Mouse (Mus musculus): ENCODE results near the gene Zfp36l1.

Gene Zfp36l1

DNA sequence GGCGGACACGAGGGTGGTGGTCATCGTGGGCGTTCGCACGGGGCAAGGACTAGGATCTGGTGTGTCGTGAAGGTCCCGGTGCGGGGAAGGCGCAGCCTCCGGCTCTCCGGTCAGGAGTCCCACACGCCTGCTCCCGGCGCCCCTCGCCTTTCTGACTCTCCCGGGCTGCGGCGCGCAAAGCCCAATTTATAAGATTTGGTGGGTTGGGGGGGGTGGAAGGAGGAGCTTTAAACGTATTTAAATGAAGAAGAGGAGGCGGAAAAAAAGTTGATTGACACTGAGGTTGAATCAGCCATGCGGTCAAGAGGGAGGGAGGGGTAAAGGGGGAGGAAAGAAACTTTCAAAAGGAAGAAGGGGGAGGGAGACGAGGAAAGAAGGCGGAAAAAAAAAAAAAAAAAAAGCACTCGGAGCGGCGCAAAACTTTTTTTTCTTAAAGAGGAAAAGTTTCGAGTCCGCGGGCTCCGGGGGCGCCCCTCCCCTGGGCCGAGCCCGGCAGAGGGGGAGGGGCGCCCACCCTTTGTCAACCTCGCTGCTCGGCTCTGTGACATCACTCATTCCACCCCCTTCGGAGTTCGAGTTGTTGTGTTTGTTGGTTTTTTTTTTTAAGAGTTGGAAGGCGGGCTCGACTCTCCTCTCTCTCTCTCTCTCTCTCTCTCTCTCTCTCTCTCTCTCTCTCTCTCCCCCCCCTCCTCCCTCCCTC lies at the start of gene Zfp36l1:
Gene Zfp36l1 (minus strand): TSS at position 162 of the 700 bp plus-strand sequence.
- DNase-seq (ENCODE audit: low read depth, low spot score), result no peak

- DNase-seq (ENCODE audit: low read depth, low spot score), result no peak
Observed at GRCm38 (mm10) chr12:80162448-80162847, 49.6 kb upstream of the Zfp36l1 start.

- no peak for DNase-seq (ENCODE audit: low read depth, low spot score)
Observed at GRCm38 (mm10) chr12:80157675-80158074, 44.9 kb upstream of the Zfp36l1 start.

- peak; percentile 40 for DNase-seq (ENCODE audit: low read depth, low spot score)
Observed at GRCm38 (mm10) chr12:80153687-80154326, 41.0 kb upstream of the Zfp36l1 start.

DNA sequence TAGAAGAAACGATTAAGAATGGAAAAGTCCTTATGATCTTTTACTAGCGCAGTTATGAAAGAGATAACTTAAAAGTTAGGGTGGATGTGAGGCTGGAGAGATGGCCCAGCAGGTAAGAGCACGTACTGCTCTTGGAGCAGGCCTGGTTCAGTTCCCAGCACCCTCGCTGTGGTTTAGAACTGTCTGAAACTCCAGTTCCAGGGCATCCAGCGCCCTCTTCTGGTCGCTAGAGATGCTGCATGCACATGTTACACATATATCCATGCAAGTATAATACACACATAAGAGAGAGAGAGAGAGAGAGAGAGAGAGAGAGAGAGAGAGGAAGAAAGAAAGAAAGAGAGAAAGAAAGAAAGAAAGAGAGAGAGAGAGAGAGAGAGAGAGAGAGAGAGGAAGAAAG lies 40.3 kb upstream of the Zfp36l1 start:
- DNase-seq (ENCODE audit: low read depth, low spot score), result no peak

- DNase-seq (ENCODE audit: low read depth, low spot score), result no peak
Observed at GRCm38 (mm10) chr12:80151821-80152220, 39.0 kb upstream of the Zfp36l1 start.

DNA sequence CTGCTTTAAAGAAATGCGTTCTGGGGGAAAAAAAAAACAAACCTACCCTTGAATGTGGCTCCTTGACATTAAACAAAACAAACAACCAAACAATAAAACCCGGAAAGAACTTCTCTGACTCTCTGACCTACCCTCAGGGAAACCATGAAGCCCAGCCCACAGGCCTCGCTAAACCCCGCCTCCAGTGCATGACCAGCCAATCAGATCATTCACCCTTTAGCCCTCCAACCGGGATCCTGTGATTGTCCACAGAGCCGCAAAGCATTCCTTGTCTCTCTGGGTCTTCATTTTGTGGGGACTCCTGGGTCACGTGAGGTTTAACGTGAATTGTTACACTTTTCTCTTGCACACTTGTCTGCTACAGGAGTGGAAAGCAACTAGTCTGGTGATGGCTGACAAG lies 37.8 kb upstream of the Zfp36l1 start:
- DNase-seq (ENCODE audit: low read depth, low spot score), result no peak

DNA sequence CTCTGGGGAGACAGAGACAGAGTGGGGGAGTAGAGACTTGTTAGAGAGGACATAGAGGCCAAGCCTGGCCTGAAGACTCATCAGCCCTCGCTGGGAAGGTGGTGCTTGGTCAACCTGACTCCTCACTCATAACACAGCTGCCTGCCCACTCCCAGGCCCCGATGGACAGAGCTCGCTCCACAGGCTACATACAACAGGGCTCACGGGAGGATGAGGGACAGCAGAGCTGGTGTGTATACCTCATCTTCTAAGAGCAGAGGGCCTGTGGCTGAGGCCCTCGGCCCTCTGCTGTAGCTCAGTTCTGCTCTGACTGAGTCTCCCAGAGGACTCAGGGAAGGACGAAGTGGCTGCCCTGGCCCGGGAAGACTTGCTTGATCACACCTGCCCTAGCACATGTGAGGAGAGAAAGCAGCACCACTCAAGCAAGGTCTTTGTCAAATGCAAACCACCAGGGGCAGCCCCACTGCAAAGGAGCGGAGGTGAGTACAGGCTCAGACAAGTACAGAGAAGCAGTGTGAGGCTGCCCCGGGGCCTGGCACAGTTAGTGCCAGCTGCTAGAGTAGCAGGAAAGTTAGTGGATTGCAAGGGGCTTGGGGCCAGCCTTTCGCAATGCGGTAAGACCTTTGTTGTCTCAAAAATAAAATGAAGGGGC lies 34.9 kb upstream of the Zfp36l1 start:
- no peak for DNase-seq (ENCODE audit: low read depth, low spot score)

DNA sequence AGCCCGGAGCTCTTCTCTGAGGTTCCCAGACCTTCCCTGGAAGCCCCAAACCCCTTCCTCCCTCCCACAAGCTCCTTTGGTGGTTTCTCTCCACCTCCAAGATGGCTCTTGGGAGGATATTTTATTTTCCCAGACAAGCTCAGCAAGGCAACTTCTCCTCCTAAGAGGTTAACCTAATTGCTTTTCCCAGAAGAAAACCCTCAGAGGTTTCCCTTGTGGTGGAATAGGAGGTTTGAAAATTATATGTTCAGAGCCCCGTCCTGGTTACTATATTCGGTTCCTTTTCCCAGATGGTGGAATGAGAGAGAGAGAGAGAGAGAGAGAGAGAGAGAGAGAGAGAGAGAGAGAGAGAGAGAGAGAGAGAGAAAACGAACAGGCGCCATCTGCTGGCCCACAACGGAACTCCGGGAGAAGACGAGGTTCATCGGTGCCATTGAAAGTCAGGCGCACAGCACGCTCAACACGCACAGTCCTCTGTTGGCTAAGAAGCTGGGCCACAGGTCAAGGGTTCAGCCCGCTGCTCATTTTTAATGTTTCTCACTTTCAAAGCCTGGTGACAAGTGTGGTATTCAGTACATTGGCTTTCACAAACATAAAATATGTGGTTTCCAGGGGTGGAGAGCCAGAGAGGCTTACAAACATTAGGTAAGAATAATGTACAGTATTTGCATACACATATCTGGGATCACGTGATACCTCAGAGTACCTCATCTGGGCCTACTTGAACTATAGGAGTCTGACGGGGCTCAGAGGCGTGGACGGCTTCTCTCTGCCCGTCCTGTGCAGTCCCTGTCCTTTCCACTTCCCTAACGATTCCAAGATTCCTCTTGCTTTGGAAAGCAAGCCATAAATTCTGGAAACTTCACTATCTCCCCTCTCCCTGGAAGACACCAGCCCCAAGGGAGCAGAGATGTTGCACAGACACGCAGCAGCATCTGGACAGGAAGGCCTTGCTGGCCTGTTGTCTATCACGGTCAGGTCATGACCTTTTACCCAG lies 33.7 kb upstream of the Zfp36l1 start:
- DNase-seq (ENCODE audit: low read depth, low spot score), result no peak

DNA sequence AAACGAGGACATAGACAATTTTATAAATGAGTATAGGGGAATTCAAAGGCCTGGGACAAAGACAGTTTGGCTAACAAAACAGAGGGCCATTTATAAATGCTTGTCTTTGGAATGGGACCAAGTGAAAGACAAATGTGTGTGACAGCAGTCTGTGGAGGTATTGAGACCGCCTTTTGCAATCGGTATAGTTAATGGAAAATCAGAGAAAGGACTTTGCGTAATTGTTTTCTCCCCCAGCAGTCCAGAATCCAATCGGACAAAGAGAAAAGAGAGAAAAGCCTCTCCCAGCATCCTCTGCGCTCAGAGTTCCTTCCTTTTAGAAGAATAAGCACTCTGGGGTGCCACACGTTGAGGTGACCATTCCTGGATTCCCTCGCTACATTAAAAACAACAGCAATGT lies 32.6 kb upstream of the Zfp36l1 start:
- DNase-seq (ENCODE audit: low read depth, low spot score), result no peak

GRCm38 (mm10) chr12:80144846-80145245 lies 32.0 kb upstream of the Zfp36l1 start:
- no peak for DNase-seq (ENCODE audit: low read depth, low spot score)

- no peak for DNase-seq (ENCODE audit: low read depth, low spot score)
Observed at GRCm38 (mm10) chr12:80141470-80141869, 28.7 kb upstream of the Zfp36l1 start.

DNA sequence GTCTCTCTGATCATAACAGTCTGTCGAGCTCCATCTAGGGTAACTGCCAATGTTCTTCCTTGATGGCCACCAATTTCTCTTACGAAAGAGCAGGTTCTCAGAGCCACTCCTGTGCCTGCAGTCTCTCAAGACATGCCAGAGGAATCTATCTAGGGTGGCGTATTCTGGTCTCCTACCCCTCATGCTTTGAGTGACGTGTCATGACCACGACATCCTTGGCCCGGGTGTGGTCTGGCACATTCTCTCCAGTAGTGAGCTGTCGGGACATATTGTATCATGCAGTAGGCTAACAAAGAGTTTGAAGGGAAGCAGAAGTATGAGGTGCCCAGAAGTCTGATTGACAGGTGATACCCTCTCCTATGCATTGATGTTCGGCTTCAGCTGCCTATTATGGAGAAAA lies 28.2 kb upstream of the Zfp36l1 start:
- DNase-seq (ENCODE audit: low read depth, low spot score), result no peak

- no peak for DNase-seq (ENCODE audit: low read depth, low spot score)
Observed at GRCm38 (mm10) chr12:80137744-80138143, 24.9 kb upstream of the Zfp36l1 start.

- no peak for DNase-seq (ENCODE audit: low read depth, low spot score)
Observed at GRCm38 (mm10) chr12:80137246-80137645, 24.4 kb upstream of the Zfp36l1 start.

- no peak for DNase-seq (ENCODE audit: low read depth, low spot score)
Observed at GRCm38 (mm10) chr12:80136264-80136930, 23.6 kb upstream of the Zfp36l1 start.

GRCm38 (mm10) chr12:80135173-80135572 lies 22.4 kb upstream of the Zfp36l1 start:
- DNase-seq (ENCODE audit: low read depth, low spot score), result no peak

- DNase-seq (ENCODE audit: low read depth, low spot score), result no peak
Observed at GRCm38 (mm10) chr12:80133011-80133545, 20.3 kb upstream of the Zfp36l1 start.

DNA sequence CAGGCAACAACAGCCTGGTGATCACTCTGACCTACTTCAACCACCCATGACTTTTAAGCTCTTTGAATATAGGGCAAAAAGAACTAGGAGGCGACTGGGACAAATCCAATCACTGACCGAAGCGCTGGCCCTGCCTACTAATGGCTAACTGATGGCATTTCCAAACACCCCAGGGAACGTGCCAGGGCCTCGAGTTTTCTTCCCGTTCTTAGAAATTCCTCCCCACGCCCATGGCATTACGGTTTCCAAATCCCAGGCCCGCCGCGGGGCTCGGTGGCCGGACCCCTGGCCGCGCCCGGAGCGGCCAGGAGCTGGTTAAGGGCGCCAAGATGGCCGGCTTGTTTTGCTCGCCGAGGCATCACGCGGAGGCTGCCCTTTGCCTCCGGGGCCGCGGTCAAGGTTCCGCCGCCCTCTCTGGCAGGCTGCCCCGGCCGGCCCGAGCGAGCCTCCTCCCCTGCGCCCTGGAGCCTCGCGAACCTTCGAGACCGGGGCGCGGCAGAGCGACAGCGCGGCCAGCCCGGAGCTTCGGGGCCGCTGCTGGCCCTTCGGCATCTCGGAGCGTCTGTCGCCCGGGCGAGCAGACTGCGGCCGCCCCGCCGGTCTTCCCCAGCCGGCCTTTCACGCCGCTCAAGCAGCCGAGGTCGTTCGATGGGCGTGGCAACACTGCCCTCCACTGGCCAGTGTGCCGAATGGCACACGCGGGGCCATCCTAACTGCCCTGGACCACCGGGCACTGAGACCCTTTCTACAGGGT lies 19.6 kb upstream of the Zfp36l1 start:
- peak; percentile 74 for DNase-seq (ENCODE audit: low read depth, low spot score)

Data from c-Kit-negative CD71-positive TER-119-positive erythroid progenitor cells, embryonic 14.5 days (primary cell).